Mouse (Mus musculus) neutrophil, adult 65 days (primary cell): Measurements from ENCODE around the gene Ccdc63. TPM values are rescaled to one million over a fixed set of nuclear protein-coding genes. Genes with fewer than 3 reads are reported as not detected.

Experiments used
- total RNA-seq: library from RNA; stranded (reverse); gene quantifications from 2 replicates; pipeline ENCODE4 v1.2.4, GENCODE M21; 2023

The Ccdc63 gene
- 8.9 and 12.0 TPM in 2 replicates for total RNA-seq

DNA sequence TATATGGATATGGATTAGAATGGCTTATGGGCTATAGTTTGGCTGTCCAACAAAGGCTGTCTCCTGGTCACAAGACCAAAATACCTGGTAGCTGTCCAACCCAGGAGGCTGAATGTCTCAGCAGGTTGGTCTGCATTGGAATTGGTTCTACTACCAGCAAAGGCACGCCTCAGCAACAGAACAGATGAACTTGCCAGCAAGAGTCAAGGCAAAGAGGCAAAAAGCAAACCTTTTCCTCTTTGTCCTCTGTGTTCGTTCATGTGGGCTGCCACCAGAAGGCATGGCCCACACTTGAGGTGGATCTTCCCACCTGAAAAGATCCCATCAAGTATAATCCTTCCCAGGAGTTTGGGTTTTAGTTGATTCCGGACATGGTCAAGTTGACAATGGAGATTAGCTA, at the start of gene Ccdc63:
Gene Ccdc63 (minus strand): TSS at position 101 of the 400 bp plus-strand sequence.

DNA sequence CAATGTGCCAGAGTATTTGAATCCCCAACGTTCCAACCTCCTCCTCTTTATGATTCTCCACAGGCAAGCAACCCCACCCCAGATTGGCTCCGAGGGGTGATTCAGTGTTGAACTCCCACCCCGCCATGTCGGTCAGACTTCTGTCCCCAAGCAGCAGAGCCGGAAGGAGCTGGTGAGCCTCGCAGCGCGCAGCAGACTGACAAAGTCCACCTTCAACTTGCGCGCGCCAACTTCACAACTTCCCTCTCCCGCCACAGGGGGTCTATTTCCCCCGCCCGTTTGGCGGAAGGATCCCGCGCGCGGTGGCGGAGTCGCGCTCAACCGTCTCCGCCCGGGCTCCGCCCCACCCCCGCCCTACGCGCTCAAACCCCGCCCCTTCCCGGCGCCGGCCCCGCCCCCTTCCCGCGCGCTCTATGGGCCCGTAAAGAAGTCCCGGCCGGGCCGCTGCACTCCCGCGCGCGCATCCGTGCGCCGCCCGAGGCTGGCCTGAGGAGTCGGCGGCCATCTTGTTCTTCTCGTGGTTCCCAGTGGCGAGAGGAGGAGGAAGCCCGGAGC, 17.3 kb upstream of the Ccdc63 start, which contains the start of gene Ppp1cc:
Gene Ppp1cc (plus strand): TSS at position 452 of the 555 bp plus-strand sequence.

Other genes starting within 250 kb of the Ccdc63 start
- 0.27 and 1.7 TPM in 2 replicates for gene Cux2, start 90.7 kb downstream of the Ccdc63 start, total RNA-seq
- 5.8 and 10.0 TPM in 2 replicates for gene Myl2, start 39.9 kb downstream of the Ccdc63 start, total RNA-seq
- gene Ppp1cc, start 17.5 kb upstream of the Ccdc63 start, total RNA-seq: 128 and 167 TPM in 2 replicates
- 90.1 and 98.8 TPM in 2 replicates for gene Hvcn1, start 66.0 kb upstream of the Ccdc63 start, total RNA-seq
- 7.6 TPM in 2 replicates for gene Tctn1, start 123.6 kb upstream of the Ccdc63 start, total RNA-seq
- 11.2 and 14.2 TPM in 2 replicates for gene Pptc7, start 143.5 kb upstream of the Ccdc63 start, total RNA-seq
- gene Rad9b, start 213.4 kb upstream of the Ccdc63 start, total RNA-seq: 0.29 TPM in 1 of 2 replicates, not detected in the other
- gene Vps29, start 213.5 kb upstream of the Ccdc63 start, total RNA-seq: 52.9 and 57.5 TPM in 2 replicates
- gene Gpn3, start 231.1 kb upstream of the Ccdc63 start, total RNA-seq: 8.2 and 11.1 TPM in 2 replicates
- gene Fam216a, start 231.5 kb upstream of the Ccdc63 start, total RNA-seq: 4.4 and 5.3 TPM in 2 replicates